Mouse (Mus musculus) liver, adult 2 months (tissue): ENCODE measurements around the gene Ccn1. TPM values are rescaled to one million over a fixed set of nuclear protein-coding genes. Genes with fewer than 3 reads are reported as not detected.

ENCODE experiments used
- DNase-seq: peaks from one replicate; pipeline ENCODE4 v3.0.0-alpha.2; 2011; ENCODE audit warnings: low read depth, low spot score; ENCODE audit errors: extremely low read depth
- H3K27ac ChIP-seq: fragments of 200-500 bp; replicated peaks from 2 replicates; pipeline ENCODE4 v1.5.1; 2012; ENCODE audit warnings: low read depth, mild to moderate bottlenecking, control low read depth, inconsistent platforms, low read length; ENCODE audit not compliant: insufficient read depth
- H3K27me3 ChIP-seq: fragments of 200-500 bp; 2 replicates; pipeline ENCODE4 v1.6.1; 2012; ENCODE audit warnings: mild to moderate bottlenecking, moderate library complexity, low read length, inconsistent platforms; ENCODE audit not compliant: control insufficient read depth, insufficient read depth
- H3K36me3 ChIP-seq: fragments of 200-500 bp; 2 replicates; pipeline ENCODE4 v1.6.1; 2012; ENCODE audit warnings: low read length, inconsistent platforms; ENCODE audit not compliant: control insufficient read depth, insufficient read depth
- H3K4me1 ChIP-seq: fragments of 200-500 bp; 2 replicates; pipeline ENCODE4 v1.6.1; 2011; ENCODE audit warnings: low read length; ENCODE audit not compliant: control insufficient read depth, insufficient read depth
- H3K4me3 ChIP-seq: fragments of 200-500 bp; 2 replicates; pipeline ENCODE4 v1.5.1; 2011; ENCODE audit warnings: low read depth, mild to moderate bottlenecking, control low read depth, low read length, moderate library complexity; ENCODE audit not compliant: insufficient read depth
- H3K79me2 ChIP-seq: fragments of 200-500 bp; 2 replicates; pipeline ENCODE4 v1.6.1; 2012; ENCODE audit warnings: inconsistent platforms, mild to moderate bottlenecking, low read length, moderate library complexity; ENCODE audit not compliant: control insufficient read depth, insufficient read depth
- H3K9ac ChIP-seq: fragments of 200-500 bp; 2 replicates; pipeline ENCODE4 v1.6.1; 2012; ENCODE audit warnings: low read depth, mild to moderate bottlenecking, control low read depth, inconsistent platforms, low read length
- CTCF ChIP-seq: fragments of 200-500 bp; IDR thresholded peaks from 2 replicates; pipeline ENCODE4 v1.5.1; 2011; ENCODE audit warnings: low read depth, low read length, control low read depth
- POLR2A ChIP-seq: fragments of 200-500 bp; IDR thresholded peaks from 2 replicates; pipeline ENCODE4 v1.6.1; 2011; ENCODE audit warnings: low read length, control low read depth; ENCODE audit not compliant: insufficient read depth; ENCODE audit errors: extremely low read depth
- WGBS: fragments of 180-500 bp; shearing (Covaris S2); methylation state at CpG from one replicate; pipeline ENCODE4 v1.1.7; 2018; 5-methylcytosine and 5-hydroxymethylcytosine counted together
- polyA plus RNA-seq: library from polyadenylated mRNA; depleted of rRNA; stranded (reverse); fragments of >200 nt; gene quantifications from 2 replicates; pipeline ENCODE4 v1.2.3, GENCODE M21; 2012
- total RNA-seq: library from RNA; depleted of rRNA; stranded (reverse); fragments of >200 nt; gene quantifications from 2 replicates; pipeline ENCODE4 v1.2.3, GENCODE M21; 2014

Ccn1 gene
- total and polyA plus RNA-seq, 2 experiments = 4.5 to 6.0 TPM

- Histone ChIP-seq H3K4me1 (no peaks in the 10 kb centered on the region), H3K27ac (no peak overlapping the region), H3K9ac (no peak overlapping the region), H3K36me3 (no peaks in the 10 kb centered on the region), H3K27me3 (peaks cover 4% of the 10 kb centered on the region; the same call in 1 of the 2 replicates), H3K79me2 (no peaks in the 10 kb centered on the region), H3K4me3 (no peak overlapping the region)
- no peak for TF ChIP-seq POLR2A
- no peak for TF ChIP-seq CTCF
- WGBS = 53% methylated on average over 19 of the region's 19 CpGs
- no peak for DNase-seq
Measured at GRCm38 (mm10) chr3:145684604-145685441, 35.0 kb upstream of the Ccn1 start.

- 93% methylated on average over 4 of the region's 4 CpGs for WGBS
- no peaks in the 10 kb centered on the region for H3K36me3 ChIP-seq
- no peak overlapping the region for H3K9ac ChIP-seq
- no peak overlapping the region for H3K27ac ChIP-seq
- DNase-seq = no peak
- H3K4me1 ChIP-seq = no peaks in the 10 kb centered on the region
- no peak for TF ChIP-seq CTCF
- no peak for TF ChIP-seq POLR2A
- H3K79me2 ChIP-seq = no peaks in the 10 kb centered on the region
- peaks cover 4% of the 10 kb centered on the region; the same call in 1 of the 2 replicates for H3K27me3 ChIP-seq
- no peak overlapping the region for H3K4me3 ChIP-seq
Measured at GRCm38 (mm10) chr3:145684201-145684600, 34.4 kb upstream of the Ccn1 start.

- Histone ChIP-seq H3K9ac (no peak overlapping the region), H3K27me3 (peaks cover 4% of the 10 kb centered on the region; the same call in 1 of the 2 replicates), H3K36me3 (no peaks in the 10 kb centered on the region), H3K4me3 (no peak overlapping the region), H3K4me1 (no peaks in the 10 kb centered on the region), H3K79me2 (no peaks in the 10 kb centered on the region), H3K27ac (no peak overlapping the region)
- no peak for TF ChIP-seq POLR2A
- WGBS = 61% methylated on average over 10 of the region's 10 CpGs
- peak; percentile 21 for DNase-seq
Measured at GRCm38 (mm10) chr3:145681348-145681935, 31.7 kb upstream of the Ccn1 start.

DNA sequence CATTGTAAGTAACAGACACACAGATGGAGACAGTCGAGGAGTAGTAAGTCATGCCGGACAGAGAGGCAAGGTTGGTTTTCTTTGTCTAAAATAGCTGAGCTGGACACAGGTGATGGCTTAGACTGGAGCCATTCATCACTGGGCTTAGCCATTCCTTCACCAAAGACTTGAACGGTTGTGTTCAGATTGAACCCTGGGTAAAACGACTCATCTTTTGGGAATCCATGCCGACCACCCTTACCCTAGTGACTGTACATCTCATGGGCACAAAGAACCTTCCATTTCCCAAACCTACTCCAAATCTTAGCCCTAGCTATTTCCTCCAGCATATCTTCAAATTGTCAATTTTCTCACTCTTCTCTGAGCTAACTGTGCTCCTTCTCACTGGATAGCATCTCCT lies 30.9 kb upstream of the Ccn1 start:
- H3K36me3 ChIP-seq = no peaks in the 10 kb centered on the region
- no peak overlapping the region for H3K27ac ChIP-seq
- H3K9ac ChIP-seq = no peak overlapping the region
- DNase-seq = no peak
- WGBS = 95% methylated on average over 5 of the region's 5 CpGs
- TF ChIP-seq POLR2A = no peak
- TF ChIP-seq CTCF = no peak
- H3K79me2 ChIP-seq = no peaks in the 10 kb centered on the region
- H3K27me3 ChIP-seq = peaks cover 4% of the 10 kb centered on the region; the same call in 1 of the 2 replicates
- H3K4me3 ChIP-seq = no peak overlapping the region
- H3K4me1 ChIP-seq = no peaks in the 10 kb centered on the region

DNA sequence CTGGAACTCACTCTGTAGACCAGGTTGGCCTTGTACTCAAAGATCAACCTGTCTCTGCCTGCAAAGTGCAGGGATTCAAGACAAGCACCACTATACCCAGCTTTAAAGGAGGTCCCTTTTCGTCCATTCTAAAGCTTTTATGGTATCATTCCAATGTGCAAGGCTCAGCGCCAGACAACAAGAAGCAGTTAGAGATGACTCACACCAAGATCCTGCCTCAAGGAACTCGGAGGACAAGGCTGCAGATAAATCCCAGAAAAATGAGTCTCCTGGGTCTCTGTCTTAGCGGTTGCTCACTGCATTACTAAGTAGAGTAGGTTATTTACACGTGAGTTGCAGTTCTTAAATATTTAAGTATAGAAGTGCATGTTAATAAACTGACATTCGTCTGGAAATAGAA lies 26.4 kb upstream of the Ccn1 start:
- no peaks in the 10 kb centered on the region for H3K4me1 ChIP-seq
- WGBS = 86% methylated on average over 6 of the region's 6 CpGs

GRCm38 (mm10) chr3:145674815-145675214 lies 25.0 kb upstream of the Ccn1 start:
- WGBS = 65% methylated on average over 2 of the region's 2 CpGs
- DNase-seq = no peak
- H3K4me3 ChIP-seq = no peak overlapping the region
- H3K36me3 ChIP-seq = no peaks in the 10 kb centered on the region
- H3K4me1 ChIP-seq = no peaks in the 10 kb centered on the region
- H3K79me2 ChIP-seq = no peaks in the 10 kb centered on the region
- no peak for TF ChIP-seq POLR2A
- TF ChIP-seq CTCF = no peak
- no peak overlapping the region for H3K27ac ChIP-seq
- H3K27me3 ChIP-seq = no peaks in the 10 kb centered on the region
- no peak overlapping the region for H3K9ac ChIP-seq

More for the DNA sequence above, 26.4 kb upstream of the Ccn1 start:
- H3K27ac ChIP-seq = no peak overlapping the region
- no peak overlapping the region for H3K9ac ChIP-seq
- H3K4me3 ChIP-seq = no peak overlapping the region
- H3K36me3 ChIP-seq = no peaks in the 10 kb centered on the region
- TF ChIP-seq CTCF (no peak), POLR2A (no peak)
- H3K27me3 ChIP-seq = no peaks in the 10 kb centered on the region
- DNase-seq = no peak
- H3K79me2 ChIP-seq = no peaks in the 10 kb centered on the region
